Comparison of ENCODE assay signal across 14 mouse cellular contexts in genomic region chr12:16434739-16435138, GRCm38 (mm10).
DNase-seq lines count a peak whose midpoint lies in the region; ATAC-seq lines count a peak whose summit lies in the region.
"Had no signal": no experiment of that assay in that cellular context is flagged by ENCODE, and none has a peak within 500 bp of the region (broad histone marks: within the 10 kb centered on the region; RNA-seq: fewer than 3 reads in every experiment).

No protein-coding gene starts in this region.

- H3K4me3 ChIP-seq in forebrain, embryonic 15.5 days, result no peak overlapping the region
- H3K4me3 ChIP-seq in forebrain, embryonic 10.5 days, result no peak overlapping the region
- no peak overlapping the region for H3K4me3 ChIP-seq in neural tube, embryonic 14.5 days (ENCODE audit: low read depth, low read length)
- H3K4me3 ChIP-seq: lung, embryonic 15.5 days; megakaryocyte, embryonic 14.5 days had no signal

- peaks cover 10% of the 10 kb centered on the region; the same call in 1 of the 2 replicates for H3K4me1 ChIP-seq in forebrain, embryonic 15.5 days
- H3K4me1 ChIP-seq in forebrain, embryonic 10.5 days, result peaks cover 4% of the 10 kb centered on the region; the same call in 1 of the 2 replicates
- H3K4me1 ChIP-seq in neural tube, embryonic 14.5 days (ENCODE audit: control insufficient read depth, insufficient read depth, low read length), result no peaks in the 10 kb centered on the region
- H3K4me1 ChIP-seq: lung, embryonic 15.5 days; megakaryocyte, embryonic 14.5 days had no signal

- 33% methylated on average over 1 of the region's 1 CpGs for WGBS in forebrain, embryonic 15.5 days
- WGBS in forebrain, embryonic 10.5 days, result 95% methylated on average over 1 of the region's 1 CpGs
- 50% methylated on average over 1 of the region's 1 CpGs for WGBS in neural tube, embryonic 14.5 days
- WGBS in large intestine, adult 2 months, result 9% methylated on average over 1 of the region's 1 CpGs

- no peaks in the 10 kb centered on the region for H3K36me3 ChIP-seq in forebrain, embryonic 15.5 days
- no peaks in the 10 kb centered on the region for H3K36me3 ChIP-seq in forebrain, embryonic 10.5 days (replicated peaks)
- no peaks in the 10 kb centered on the region for H3K36me3 ChIP-seq in neural tube, embryonic 14.5 days (ENCODE audit: control insufficient read depth, insufficient read depth, low read length)
- H3K36me3 ChIP-seq: lung, embryonic 15.5 days had no signal

- no peaks in the 10 kb centered on the region for H3K9me3 ChIP-seq in forebrain, embryonic 15.5 days
- H3K9me3 ChIP-seq in forebrain, embryonic 10.5 days, result no peaks in the 10 kb centered on the region
- no peaks in the 10 kb centered on the region for H3K9me3 ChIP-seq in neural tube, embryonic 14.5 days (ENCODE audit: control insufficient read depth, low read length)
- H3K9me3 ChIP-seq: lung, embryonic 15.5 days; megakaryocyte, embryonic 14.5 days had no signal

- no peaks in the 10 kb centered on the region for H3K27me3 ChIP-seq in forebrain, embryonic 15.5 days
- H3K27me3 ChIP-seq in forebrain, embryonic 10.5 days (ENCODE audit: poor library complexity, severe bottlenecking), result no peaks in the 10 kb centered on the region
- H3K27me3 ChIP-seq in neural tube, embryonic 14.5 days (ENCODE audit: control insufficient read depth, insufficient read depth, low read length), result no peaks in the 10 kb centered on the region
- H3K27me3 ChIP-seq: lung, embryonic 15.5 days; megakaryocyte, embryonic 14.5 days had no signal

- no peak overlapping the region for H3K27ac ChIP-seq in forebrain, embryonic 15.5 days (replicated peaks)
- H3K27ac ChIP-seq in forebrain, embryonic 10.5 days, result no peak overlapping the region
- H3K27ac ChIP-seq in neural tube, embryonic 14.5 days (ENCODE audit: low read depth, low read length), result no peak overlapping the region
- H3K27ac ChIP-seq: kidney, postnatal 0 days; lung, embryonic 15.5 days had no signal

- no peak for DNase-seq in forebrain, embryonic 10.5 days (ENCODE audit: extremely low spot score, low spot score)
- DNase-seq in neural tube, embryonic 10.5 days (ENCODE audit: extremely low spot score, low spot score), result no peak
- peak; percentile 83 for DNase-seq in cerebellum, adult 9-10 months
- peak; percentile 38 for DNase-seq in large intestine, adult 2 months (ENCODE audit: low read depth, low spot score)
- no peak for DNase-seq in left cerebral cortex, postnatal 36 days (ENCODE audit: low spot score in 2 of 2)
- DNase-seq in kidney, adult 11 months, result no peak
- DNase-seq: spleen, adult 18-20 months had no signal

- intact Hi-C loops in left cerebral cortex, postnatal 36 days (cut with DNase I), result no loop called here

- peak; percentile 77 for ATAC-seq in forebrain, embryonic 15.5 days (replicated peaks)
- ATAC-seq in neural tube, embryonic 14.5 days (ENCODE audit: low read depth), result peak; percentile 54
- ATAC-seq: inflammation-experienced regulatory T-cells, adult 6 months had no signal

- H3K4me2 ChIP-seq in forebrain, embryonic 15.5 days (replicated peaks), result no peak overlapping the region
- no peak overlapping the region for H3K4me2 ChIP-seq in neural tube, embryonic 14.5 days (ENCODE audit: low read depth, low read length)
- H3K4me2 ChIP-seq: heart, embryonic 11.5 days; lung, embryonic 15.5 days had no signal

- no peak overlapping the region for H3K9ac ChIP-seq in forebrain, embryonic 15.5 days (replicated peaks)
- no peak overlapping the region for H3K9ac ChIP-seq in neural tube, embryonic 14.5 days (replicated peaks; ENCODE audit: low read depth, low read length)
- H3K9ac ChIP-seq: lung, embryonic 15.5 days had no signal

Comparison
In these comparisons a context has a peak if more than half of its experiments do, and no peak if none do; other contexts are left out.
1. DNase-seq: peak in cerebellum, adult 9-10 months (single experiment) and large intestine, adult 2 months (single experiment); none in forebrain, embryonic 10.5 days (single experiment), neural tube, embryonic 10.5 days (single experiment), left cerebral cortex, postnatal 36 days (0 of 2) and kidney, adult 11 months (single experiment).